Mouse (Mus musculus): ENCODE measurements around the gene Kcnk10. TPM values are rescaled to one million over a fixed set of nuclear protein-coding genes. Genes with fewer than 3 reads are reported as not detected.

Kcnk10 gene
- polyA plus RNA-seq, 1 experiment from 2014 or later = 0.05 TPM

GRCm38 (mm10) chr12:98536036-98536435 is 42.1 kb downstream of the Kcnk10 start:
- 84% methylated on average over 6 of the region's 6 CpGs for WGBS
- no peak for ATAC-seq (ENCODE audit: low FRiP score, low read depth)
- H3K27ac ChIP-seq = no peak overlapping the region
- no peaks in the 10 kb centered on the region for H3K4me1 ChIP-seq
- H3K4me2 ChIP-seq (replicated peaks) = no peak overlapping the region
- H3K9me3 ChIP-seq = no peaks in the 10 kb centered on the region
- H3K9ac ChIP-seq = no peak overlapping the region
- no peaks in the 10 kb centered on the region for H3K36me3 ChIP-seq
- no peak overlapping the region for H3K4me3 ChIP-seq
- H3K27me3 ChIP-seq = no peaks in the 10 kb centered on the region

- no peaks in the 10 kb centered on the region for H3K9me3 ChIP-seq
- H3K9ac ChIP-seq = no peak overlapping the region
- 86% methylated on average over 9 of the region's 9 CpGs for WGBS
- H3K27me3 ChIP-seq = no peaks in the 10 kb centered on the region
- no peaks in the 10 kb centered on the region for H3K36me3 ChIP-seq
- H3K4me1 ChIP-seq = no peaks in the 10 kb centered on the region
- H3K4me3 ChIP-seq = no peak overlapping the region
- H3K27ac ChIP-seq = no peak overlapping the region
- ATAC-seq (ENCODE audit: low FRiP score, low read depth) = no peak
- H3K4me2 ChIP-seq (replicated peaks) = no peak overlapping the region
Observed at GRCm38 (mm10) chr12:98535494-98535901, 42.6 kb downstream of the Kcnk10 start.

GRCm38 (mm10) chr12:98528635-98529034 is 49.5 kb downstream of the Kcnk10 start:
- ATAC-seq (ENCODE audit: low FRiP score, low read depth) = no peak
- H3K27me3 ChIP-seq = no peaks in the 10 kb centered on the region
- no peak overlapping the region for H3K4me3 ChIP-seq
- H3K36me3 ChIP-seq = no peaks in the 10 kb centered on the region
- no peak overlapping the region for H3K9ac ChIP-seq
- no peaks in the 10 kb centered on the region for H3K4me1 ChIP-seq
- no peak overlapping the region for H3K4me2 ChIP-seq (replicated peaks)
- H3K27ac ChIP-seq = no peak overlapping the region
- H3K9me3 ChIP-seq = no peaks in the 10 kb centered on the region
- WGBS = 90% methylated on average over 8 of the region's 8 CpGs

- no peak for ATAC-seq (ENCODE audit: low FRiP score, low read depth)
- Histone ChIP-seq H3K27me3 (no peaks in the 10 kb centered on the region), H3K36me3 (no peaks in the 10 kb centered on the region), H3K4me3 (no peak overlapping the region), H3K27ac (no peak overlapping the region), H3K9ac (no peak overlapping the region), H3K4me2 (replicated peaks) (no peak overlapping the region), H3K4me1 (no peaks in the 10 kb centered on the region), H3K9me3 (no peaks in the 10 kb centered on the region)
- 79% methylated on average over 8 of the region's 8 CpGs for WGBS
Observed at GRCm38 (mm10) chr12:98525361-98525760, 52.7 kb downstream of the Kcnk10 start.

- Histone ChIP-seq H3K27me3 (no peaks in the 10 kb centered on the region), H3K36me3 (no peaks in the 10 kb centered on the region), H3K9me3 (no peaks in the 10 kb centered on the region), H3K27ac (no peak overlapping the region), H3K4me3 (no peak overlapping the region), H3K9ac (no peak overlapping the region), H3K4me2 (replicated peaks) (no peak overlapping the region), H3K4me1 (no peaks in the 10 kb centered on the region)
- WGBS = 82% methylated on average over 13 of the region's 13 CpGs
- ATAC-seq (ENCODE audit: low FRiP score, low read depth) = no peak
Observed at GRCm38 (mm10) chr12:98524331-98525311, 53.5 kb downstream of the Kcnk10 start.

- WGBS = 82% methylated on average over 4 of the region's 4 CpGs
- ATAC-seq (ENCODE audit: low FRiP score, low read depth) = no peak
Observed at GRCm38 (mm10) chr12:98521311-98521710, 56.8 kb downstream of the Kcnk10 start.

GRCm38 (mm10) chr12:98520568-98520931 is 57.6 kb downstream of the Kcnk10 start:
- no peak overlapping the region for H3K9ac ChIP-seq
- no peaks in the 10 kb centered on the region for H3K9me3 ChIP-seq
- 37% methylated on average over 4 of the region's 4 CpGs for WGBS
- H3K4me1 ChIP-seq = no peaks in the 10 kb centered on the region
- no peak for ATAC-seq (ENCODE audit: low FRiP score, low read depth)
- H3K4me2 ChIP-seq (replicated peaks) = no peak overlapping the region
- H3K27me3 ChIP-seq = no peaks in the 10 kb centered on the region
- H3K36me3 ChIP-seq = no peaks in the 10 kb centered on the region
- H3K4me3 ChIP-seq = no peak overlapping the region
- H3K27ac ChIP-seq = no peak overlapping the region

More at GRCm38 (mm10) chr12:98521311-98521710, 56.8 kb downstream of the Kcnk10 start:
- H3K4me3 ChIP-seq = no peak overlapping the region
- H3K27me3 ChIP-seq = no peaks in the 10 kb centered on the region
- H3K4me1 ChIP-seq = no peaks in the 10 kb centered on the region
- H3K9me3 ChIP-seq = no peaks in the 10 kb centered on the region
- H3K36me3 ChIP-seq = no peaks in the 10 kb centered on the region
- H3K4me2 ChIP-seq (replicated peaks) = no peak overlapping the region
- H3K27ac ChIP-seq = no peak overlapping the region
- no peak overlapping the region for H3K9ac ChIP-seq

- Histone ChIP-seq H3K36me3 (no peaks in the 10 kb centered on the region), H3K4me1 (no peaks in the 10 kb centered on the region)
- 54% methylated on average over 7 of the region's 7 CpGs for WGBS
Observed at GRCm38 (mm10) chr12:98519866-98520567, 58.1 kb downstream of the Kcnk10 start.

GRCm38 (mm10) chr12:98505601-98506000 is 72.5 kb downstream of the Kcnk10 start:
- 57% methylated on average over 4 of the region's 4 CpGs for WGBS
- no peak for ATAC-seq (ENCODE audit: low FRiP score, low read depth)

More at GRCm38 (mm10) chr12:98519866-98520567, 58.1 kb downstream of the Kcnk10 start:
- Histone ChIP-seq H3K27me3 (no peaks in the 10 kb centered on the region), H3K4me3 (no peak overlapping the region), H3K9ac (no peak overlapping the region), H3K4me2 (replicated peaks) (no peak overlapping the region), H3K9me3 (no peaks in the 10 kb centered on the region), H3K27ac (no peak overlapping the region)
- ATAC-seq (ENCODE audit: low FRiP score, low read depth) = no peak

GRCm38 (mm10) chr12:98501528-98502280 is 76.4 kb downstream of the Kcnk10 start:
- Histone ChIP-seq H3K27ac (no peak overlapping the region), H3K4me2 (replicated peaks) (no peak overlapping the region), H3K27me3 (no peaks in the 10 kb centered on the region), H3K4me3 (no peak overlapping the region), H3K36me3 (no peaks in the 10 kb centered on the region), H3K9ac (no peak overlapping the region), H3K4me1 (0 out of 2 replicates have a peak, but pooled peaks cover 4% of the 10 kb centered on the region), H3K9me3 (no peaks in the 10 kb centered on the region)
- 57% methylated on average over 11 of the region's 11 CpGs for WGBS
- no peak for ATAC-seq (ENCODE audit: low FRiP score, low read depth)

More at GRCm38 (mm10) chr12:98505601-98506000, 72.5 kb downstream of the Kcnk10 start:
- no peaks in the 10 kb centered on the region for H3K36me3 ChIP-seq
- H3K4me1 ChIP-seq = 0 out of 2 replicates have a peak, but pooled peaks cover 4% of the 10 kb centered on the region
- no peaks in the 10 kb centered on the region for H3K9me3 ChIP-seq
- no peak overlapping the region for H3K4me3 ChIP-seq
- H3K4me2 ChIP-seq (replicated peaks) = no peak overlapping the region
- no peak overlapping the region for H3K9ac ChIP-seq
- H3K27ac ChIP-seq = no peak overlapping the region
- no peaks in the 10 kb centered on the region for H3K27me3 ChIP-seq

GRCm38 (mm10) chr12:98501045-98501444 is 77.1 kb downstream of the Kcnk10 start:
- ATAC-seq (ENCODE audit: low FRiP score, low read depth) = no peak
- 81% methylated on average over 4 of the region's 4 CpGs for WGBS
- no peak overlapping the region for H3K4me3 ChIP-seq
- no peak overlapping the region for H3K27ac ChIP-seq
- H3K36me3 ChIP-seq = no peaks in the 10 kb centered on the region
- H3K4me1 ChIP-seq = 0 out of 2 replicates have a peak, but pooled peaks cover 4% of the 10 kb centered on the region
- H3K9ac ChIP-seq = no peak overlapping the region
- no peaks in the 10 kb centered on the region for H3K9me3 ChIP-seq
- no peak overlapping the region for H3K4me2 ChIP-seq (replicated peaks)
- H3K27me3 ChIP-seq = no peaks in the 10 kb centered on the region
